14 mouse cellular contexts compared by ENCODE assay signal in the genomic region with DNA sequence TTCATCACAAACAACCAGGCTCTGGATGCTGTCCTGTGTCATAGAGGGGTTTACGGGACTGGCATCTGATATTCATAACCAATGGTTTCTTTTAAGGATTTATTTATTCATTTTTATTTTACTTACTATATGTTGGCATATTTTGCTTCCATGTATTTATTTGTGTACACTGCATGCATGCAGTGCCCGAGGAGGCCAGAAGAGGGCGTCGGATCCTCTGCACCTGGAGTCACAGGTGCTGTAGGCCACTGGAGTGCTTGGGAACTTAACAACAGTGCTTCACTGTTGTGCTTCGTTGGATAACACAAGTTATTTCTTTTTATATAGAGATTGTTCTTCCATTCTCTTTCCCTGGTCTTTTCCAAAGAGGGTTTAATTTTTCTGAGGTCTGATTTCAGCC.
DNase-seq lines count a peak whose midpoint lies in the region; ATAC-seq and TF ChIP-seq lines count a peak whose summit lies in the region.
"Had no signal": no experiment of that assay in that cellular context is flagged by ENCODE, and none has a peak within 500 bp of the region (broad histone marks: within the 10 kb centered on the region; RNA-seq: fewer than 3 reads in every experiment).

No protein-coding gene starts in this region.

- H3K4me3 ChIP-seq in heart, adult 2 months: no peak overlapping the region
- H3K4me3 ChIP-seq in lung, adult 2 months (replicated peaks; ENCODE audit: extremely low read depth, low read depth, low read length): no peak overlapping the region
- no peak overlapping the region for H3K4me3 ChIP-seq in G1E (ENCODE audit: low read depth, low read length)
- H3K4me3 ChIP-seq in olfactory bulb, adult 2 months (ENCODE audit: insufficient read depth, low read depth, low read length): no peak overlapping the region
- H3K4me3 ChIP-seq: heart, embryonic 15.5 days; midbrain, embryonic 15.5 days had no signal

- ATAC-seq in G1E (ENCODE audit: extremely low read depth, insufficient number of reproducible peaks, low FRiP score, poor library complexity, severe bottlenecking): no peak
- ATAC-seq: midbrain, embryonic 15.5 days had no signal

- no peaks in the 10 kb centered on the region for H3K9me3 ChIP-seq in G1E (replicated peaks)
- H3K9me3 ChIP-seq: heart, embryonic 15.5 days; midbrain, embryonic 15.5 days had no signal

- H3K79me2 ChIP-seq in heart, adult 2 months (replicated peaks; ENCODE audit: control insufficient read depth, insufficient read depth, low read length): no peaks in the 10 kb centered on the region; the same call in 1 of the 2 replicates

- no peaks in the 10 kb centered on the region for H3K36me3 ChIP-seq in heart, adult 2 months (ENCODE audit: control insufficient read depth, insufficient read depth, low read length)
- peaks cover 2% of the 10 kb centered on the region for H3K36me3 ChIP-seq in G1E (replicated peaks)
- H3K36me3 ChIP-seq: heart, embryonic 15.5 days; midbrain, embryonic 15.5 days had no signal

- no peak overlapping the region for H3K27ac ChIP-seq in heart, adult 2 months
- H3K27ac ChIP-seq in olfactory bulb, adult 2 months (ENCODE audit: insufficient read depth, low read depth, low read length): no peak overlapping the region
- H3K27ac ChIP-seq: heart, embryonic 15.5 days; midbrain, embryonic 15.5 days had no signal

- no peak for TF ChIP-seq EP300 in heart, adult 2 months (IDR thresholded peaks at IDR 0.05; ENCODE audit: insufficient read depth, low read depth, low read length)

- TF ChIP-seq POLR2A in heart, adult 2 months (IDR thresholded peaks at IDR 0.05; ENCODE audit: insufficient read depth, low read depth, low read length): no peak
- TF ChIP-seq POLR2A in lung, adult 2 months (IDR thresholded peaks at IDR 0.05; ENCODE audit: borderline replicate concordance, extremely low read depth, low read depth, low read length): no peak
- TF ChIP-seq POLR2A in olfactory bulb, adult 2 months (IDR thresholded peaks at IDR 0.05; ENCODE audit: insufficient read depth, low read depth, low read length): no peak

- WGBS in heart, adult 2 months: 67% methylated on average over 5 of the region's 5 CpGs
- WGBS in lung, adult 2 months: 69% methylated on average over 5 of the region's 5 CpGs
- WGBS in olfactory bulb, adult 2 months: 64% methylated on average over 5 of the region's 5 CpGs

- H3K9ac ChIP-seq in heart, adult 2 months (ENCODE audit: low read depth, low read length): no peak overlapping the region
- H3K9ac ChIP-seq: heart, embryonic 15.5 days; midbrain, embryonic 15.5 days had no signal

- no peaks in the 10 kb centered on the region for H3K27me3 ChIP-seq in heart, adult 2 months (ENCODE audit: control insufficient read depth, insufficient read depth, low read length)
- no peaks in the 10 kb centered on the region for H3K27me3 ChIP-seq in G1E (ENCODE audit: insufficient read depth, low read length)
- H3K27me3 ChIP-seq: CH12.LX; heart, embryonic 15.5 days; midbrain, embryonic 15.5 days had no signal

- intact Hi-C loops in heart, adult 2 months (cut with DNase I): no loop called here
- intact Hi-C loops in heart, postnatal 10 days (cut with DNase I): no loop called here

- DNase-seq in heart, adult 2 months: no peak
- DNase-seq in heart, postnatal 10 days: no peak
- DNase-seq in lung, adult 2 months: no peak
- no peak for DNase-seq in lung, postnatal 14 days
- no peak for DNase-seq in G1E (ENCODE audit: low spot score)
- DNase-seq in adrenal gland, adult 8-10 months: no peak
- DNase-seq in spleen, postnatal 36 days (ENCODE audit: low spot score in 2 of 2): no peak
- DNase-seq: adrenal gland, postnatal 25 days; cerebellum, adult 9-11 months; kidney, adult 11 months had no signal

- TF ChIP-seq CTCF in heart, adult 2 months (IDR thresholded peaks at IDR 0.05): peak; percentile 40
- TF ChIP-seq CTCF in lung, adult 2 months (IDR thresholded peaks at IDR 0.05; ENCODE audit: insufficient read depth, low read length): peak; percentile 25; the same call in 1 of the 2 replicates
- peak; percentile 40; the same call in 1 of the 2 replicates for TF ChIP-seq CTCF in G1E (IDR thresholded peaks at IDR 0.05; ENCODE audit: low read depth, low read length)
- peak; percentile 64; the same call in 1 of the 2 replicates for TF ChIP-seq CTCF in olfactory bulb, adult 2 months (IDR thresholded peaks at IDR 0.05; ENCODE audit: insufficient read depth, low read depth, low read length)

- H3K4me1 ChIP-seq in heart, adult 2 months (ENCODE audit: control insufficient read depth, insufficient read depth, low read length): peaks cover 3% of the 10 kb centered on the region; the same call in 1 of the 2 replicates
- H3K4me1 ChIP-seq in lung, adult 2 months (ENCODE audit: control insufficient read depth, insufficient read depth, low read length): no peaks in the 10 kb centered on the region
- no peaks in the 10 kb centered on the region for H3K4me1 ChIP-seq in G1E (ENCODE audit: insufficient read depth, low read depth, low read length)
- H3K4me1 ChIP-seq in olfactory bulb, adult 2 months (ENCODE audit: control insufficient read depth, insufficient read depth, low read length): peaks cover 9% of the 10 kb centered on the region
- H3K4me1 ChIP-seq: midbrain, embryonic 15.5 days had no signal
